Mouse (Mus musculus): ENCODE data around the gene Nckap1l.

Gene Nckap1l

DNA sequence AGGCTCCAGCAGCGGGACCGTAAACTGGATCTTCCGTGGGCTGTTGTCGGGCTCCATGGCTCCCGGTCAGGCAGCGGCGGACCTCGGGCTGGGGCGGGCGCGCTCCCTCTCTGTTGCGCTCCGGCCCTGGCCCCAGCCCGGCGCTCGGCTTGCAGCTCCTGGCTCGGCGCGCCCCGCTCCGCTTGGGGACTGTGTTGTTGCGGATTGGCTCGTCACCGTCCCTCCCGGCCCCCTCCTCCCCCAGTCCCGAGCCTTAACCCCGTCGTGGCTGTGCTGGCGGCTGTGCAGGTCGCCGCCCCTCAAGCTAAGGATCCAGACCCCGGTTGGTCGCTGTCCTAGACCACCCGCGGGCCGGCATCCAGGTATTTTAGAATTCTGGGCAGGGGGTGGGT lies 84.2 kb downstream of the Nckap1l start, which contains the start of gene Ppp1r1a:
Ppp1r1a (minus strand) TSS at position 182 of the 392 bp plus-strand sequence.
- DNase-seq (ENCODE audit: low read depth, low spot score): peak; percentile 39

DNA sequence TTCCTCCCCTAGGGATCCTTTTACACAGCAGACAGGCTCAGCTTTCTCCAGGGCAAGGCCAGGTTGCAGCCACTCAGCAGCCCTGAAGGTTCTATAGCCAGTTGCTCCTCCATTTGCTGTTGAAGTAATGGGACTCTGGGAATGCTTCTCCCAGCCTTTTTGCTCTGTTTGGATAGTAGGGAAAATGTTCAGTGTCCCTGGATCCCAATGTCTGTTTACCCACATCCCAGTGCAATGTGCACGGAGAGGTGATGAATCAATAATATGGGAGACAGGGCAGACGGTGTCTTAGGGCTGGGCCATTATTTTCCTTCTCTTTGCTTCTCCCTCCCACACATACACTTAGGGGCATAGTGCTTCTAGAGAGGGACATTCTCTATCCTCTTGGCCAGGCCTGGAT lies 85.7 kb downstream of the Nckap1l start:
- no peak for DNase-seq (ENCODE audit: low read depth, low spot score)

DNA sequence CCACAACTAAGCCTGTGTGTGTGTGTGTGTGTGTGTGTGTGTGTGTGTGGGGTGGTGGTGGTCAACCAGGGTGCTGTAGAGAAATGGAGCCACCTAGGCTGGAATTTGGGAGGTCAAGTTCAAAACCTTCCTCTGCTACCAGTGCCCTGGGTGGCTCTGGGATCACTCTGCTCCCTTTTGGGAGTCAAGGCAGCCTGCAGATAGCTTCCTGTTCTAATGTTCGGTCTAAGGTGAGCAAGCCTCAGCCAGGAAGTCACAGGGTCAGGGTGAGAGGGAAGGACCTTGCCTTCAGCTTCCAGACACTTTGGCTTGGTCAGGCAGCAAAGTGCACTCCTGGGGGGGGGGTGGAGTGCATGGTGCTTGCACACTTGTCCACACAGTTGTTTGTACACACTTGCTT lies 87.1 kb downstream of the Nckap1l start:
- no peak for DNase-seq (ENCODE audit: low read depth, low spot score)

DNA sequence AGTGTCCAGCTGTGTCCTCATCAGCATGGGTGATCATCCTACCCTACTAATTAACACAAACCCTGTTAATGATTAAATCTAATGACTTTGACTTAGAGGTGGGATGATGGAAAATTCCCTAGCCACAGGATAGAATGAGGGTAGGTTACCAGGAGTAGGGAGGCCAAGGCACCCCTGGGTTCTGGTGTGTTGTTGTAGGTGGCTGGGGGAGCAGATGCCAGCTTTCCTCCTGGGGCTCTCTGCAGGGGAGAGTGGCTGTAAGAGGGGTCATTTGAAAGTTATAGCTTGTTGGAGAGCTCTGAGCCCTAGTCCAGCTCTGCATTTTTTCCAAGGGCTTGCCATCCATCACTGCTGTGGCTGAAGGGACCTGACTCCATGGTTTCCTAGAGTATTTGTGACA lies 88.9 kb downstream of the Nckap1l start:
- no peak for DNase-seq (ENCODE audit: low read depth, low spot score)

DNA sequence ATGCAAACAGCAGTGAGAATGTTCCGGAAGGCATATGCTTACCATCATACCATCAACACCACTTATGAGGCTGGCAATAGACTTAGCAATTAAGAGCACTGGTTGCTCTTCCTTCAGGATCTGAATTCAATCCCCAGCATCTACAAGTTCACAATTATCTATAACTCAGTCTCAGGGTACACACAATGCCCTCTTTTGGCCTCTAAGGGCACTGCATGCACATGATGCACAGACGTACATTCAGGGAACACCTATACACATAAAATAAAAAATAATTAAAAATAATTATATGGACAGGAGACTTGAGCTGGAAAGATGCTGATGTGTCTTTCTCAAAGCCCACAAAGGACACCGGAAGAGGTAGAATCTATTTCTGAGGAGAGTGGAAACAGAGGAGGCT lies 94.4 kb downstream of the Nckap1l start:
- no peak for DNase-seq (ENCODE audit: low read depth, low spot score)

Data from retina, postnatal 7 days (tissue).